Mouse (Mus musculus): ENCODE data around the gene Sult2b1. TPM values are rescaled to one million over a fixed set of nuclear protein-coding genes. Genes with fewer than 3 reads are reported as not detected.

The Sult2b1 gene
- polyA plus RNA-seq, 1 experiment from 2014 or later: 2.5 TPM

DNA sequence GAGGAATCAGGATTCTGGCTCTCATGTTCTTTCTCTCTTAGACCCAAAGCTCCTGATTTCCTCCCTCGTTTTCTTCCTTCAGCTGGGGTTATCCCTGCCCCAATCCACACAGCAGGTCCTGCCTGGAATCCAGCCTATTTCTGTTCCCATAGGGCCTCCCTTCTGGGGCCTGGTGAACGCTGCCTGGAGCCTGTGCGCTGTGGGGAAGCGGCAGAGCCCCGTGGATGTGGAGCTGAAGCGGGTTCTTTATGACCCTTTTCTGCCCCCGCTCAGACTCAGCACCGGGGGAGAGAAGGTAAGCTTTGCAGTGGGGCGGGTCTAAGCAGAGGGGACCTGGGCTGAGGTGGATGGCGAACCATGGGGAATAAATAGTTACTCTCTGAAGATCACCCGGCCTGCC, 83.4 kb downstream of the Sult2b1 start:
- no peaks in the 10 kb centered on the region for H3K9me3 ChIP-seq
- peak overlapping the region; percentile 89 for H3K4me2 ChIP-seq (replicated peaks)
- ATAC-seq (ENCODE audit: insufficient number of reproducible peaks, insufficient read depth, low FRiP score, low TSS enrichment): no peak
- H3K9ac ChIP-seq: 0 out of 2 replicates have a peak overlapping the region, but pooled peaks have one; percentile 27
- H3K36me3 ChIP-seq: no peaks in the 10 kb centered on the region
- 26% methylated on average over 11 of the region's 11 CpGs for WGBS
- H3K27me3 ChIP-seq: peaks cover 26% of the 10 kb centered on the region
- peak overlapping the region; percentile 43 for H3K4me3 ChIP-seq
- H3K4me1 ChIP-seq: peaks cover 34% of the 10 kb centered on the region
- peak overlapping the region; percentile 60; the same call in 1 of the 2 replicates for H3K27ac ChIP-seq

DNA sequence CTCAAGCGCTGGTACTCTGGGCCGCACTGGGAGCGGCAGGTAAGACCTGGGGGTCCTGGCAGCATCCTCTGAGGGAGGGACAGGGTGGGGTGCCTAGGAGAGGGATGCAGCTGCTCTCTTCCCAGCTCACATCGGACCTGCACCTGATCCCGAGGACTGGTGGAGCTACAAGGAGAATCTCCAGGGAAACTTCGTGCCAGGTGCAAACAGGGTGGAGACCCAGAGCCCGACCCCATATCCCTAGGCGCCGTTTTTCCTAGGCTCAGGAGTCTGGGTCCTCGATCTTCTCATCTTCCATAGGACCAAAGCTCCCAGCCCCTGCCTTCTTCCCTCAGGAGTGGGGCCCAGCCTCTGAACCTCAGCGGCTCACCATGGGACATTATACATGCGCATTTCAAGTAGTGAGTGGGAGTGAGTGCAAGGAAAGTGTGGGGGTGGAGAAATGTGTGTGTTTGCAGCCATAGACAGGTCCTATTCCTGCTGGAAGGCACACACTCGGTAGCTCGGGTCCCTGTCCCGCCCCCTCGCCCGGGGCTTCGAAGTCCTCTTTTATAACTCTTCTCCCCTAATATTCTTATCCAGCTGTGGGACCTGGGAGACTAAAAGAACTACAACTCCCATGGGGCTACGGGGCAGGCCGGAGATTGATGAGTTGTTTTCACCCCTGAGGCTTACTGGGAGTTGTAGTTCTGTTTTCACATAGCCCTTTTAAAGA, 84.0 kb downstream of the Sult2b1 start:
- peak overlapping the region; percentile 43 for H3K4me3 ChIP-seq
- H3K9me3 ChIP-seq: no peaks in the 10 kb centered on the region
- peak overlapping the region; percentile 53 for H3K9ac ChIP-seq
- H3K4me1 ChIP-seq: peaks cover 33% of the 10 kb centered on the region
- H3K27ac ChIP-seq: 0 out of 2 replicates have a peak overlapping the region, but pooled peaks have one; percentile 60
- no peak for ATAC-seq (ENCODE audit: insufficient number of reproducible peaks, insufficient read depth, low FRiP score, low TSS enrichment)
- peak overlapping the region; percentile 89 for H3K4me2 ChIP-seq (replicated peaks)
- H3K36me3 ChIP-seq: no peaks in the 10 kb centered on the region
- WGBS: under 1% methylated on average over 20 of the region's 20 CpGs
- H3K27me3 ChIP-seq: peaks cover 26% of the 10 kb centered on the region

DNA sequence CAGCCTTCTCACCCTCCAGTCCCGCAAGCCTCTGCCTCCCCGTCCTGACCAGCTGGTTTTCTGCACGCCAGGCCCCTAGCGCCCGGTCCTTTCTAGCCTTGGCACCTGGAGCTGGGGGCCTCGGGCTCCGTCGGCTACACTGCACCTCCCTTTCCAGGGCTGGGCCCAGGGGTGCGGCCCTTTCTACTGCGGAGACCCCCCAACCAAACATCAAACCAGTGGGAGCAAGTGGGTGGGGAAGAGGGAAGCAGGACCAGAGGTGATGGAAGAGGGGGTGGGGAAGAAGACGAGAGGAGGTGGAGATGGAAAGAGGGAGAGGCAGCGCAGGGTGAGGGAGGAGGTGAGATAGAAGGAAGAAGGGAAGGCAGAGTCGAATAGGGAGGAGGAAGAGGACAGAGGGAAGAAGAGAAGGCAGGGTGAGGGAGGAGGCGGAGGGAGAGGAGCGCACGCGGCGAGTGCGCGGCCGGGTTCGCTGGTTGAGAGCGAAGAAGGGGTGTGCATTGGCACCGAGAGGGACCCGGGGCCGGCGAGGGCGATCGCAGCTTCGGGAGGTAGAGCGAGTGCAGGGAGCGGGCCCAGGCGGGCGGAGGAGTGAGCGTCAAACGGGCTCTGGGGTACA, 84.8 kb downstream of the Sult2b1 start, which contains the start of gene Car11:
Gene Car11 (plus strand): TSS at position 321 of the 619 bp plus-strand sequence.
- Histone ChIP-seq H3K4me1 (peaks cover 41% of the 10 kb centered on the region), H3K4me2 (replicated peaks) (peak within 1 kb of the TSS; percentile 89)

DNA sequence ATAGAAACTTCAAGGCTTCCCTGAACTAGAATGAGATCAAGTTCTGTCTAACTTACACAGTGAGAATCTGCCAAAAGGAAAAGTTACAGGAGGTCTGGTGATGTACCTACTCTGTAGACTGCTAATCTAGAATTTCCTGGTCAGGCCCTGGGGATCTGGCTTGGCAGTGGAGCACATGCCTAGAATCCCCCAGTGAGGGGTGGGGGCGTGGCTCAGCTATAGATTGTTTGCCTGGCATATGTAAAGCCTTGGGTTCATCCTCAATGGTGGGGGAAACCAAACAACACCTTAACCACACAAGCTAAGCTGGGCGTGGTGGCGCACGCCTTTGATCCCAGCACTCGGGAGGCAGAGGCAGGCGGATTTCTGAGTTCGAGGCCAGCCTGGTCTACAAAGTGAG, 86.6 kb downstream of the Sult2b1 start:
- Histone ChIP-seq H3K9me3 (no peaks in the 10 kb centered on the region), H3K27ac (no peak overlapping the region), H3K4me1 (peaks cover 38% of the 10 kb centered on the region), H3K4me2 (replicated peaks) (no peak overlapping the region), H3K9ac (no peak overlapping the region), H3K27me3 (peaks cover 26% of the 10 kb centered on the region), H3K4me3 (no peak overlapping the region), H3K36me3 (no peaks in the 10 kb centered on the region)
- no peak for ATAC-seq (ENCODE audit: insufficient number of reproducible peaks, insufficient read depth, low FRiP score, low TSS enrichment)
- WGBS: 86% methylated on average over 7 of the region's 7 CpGs

More for the DNA sequence above, 84.8 kb downstream of the Sult2b1 start, which contains the start of gene Car11:
- H3K9ac ChIP-seq: peak within 1 kb of the TSS; percentile 53
- H3K9me3 ChIP-seq: no peaks in the 10 kb centered on the region
- 0 out of 2 replicates have a peak within 1 kb of the TSS, but pooled peaks have one; percentile 60 for H3K27ac ChIP-seq
- H3K36me3 ChIP-seq: no peaks in the 10 kb centered on the region
- H3K27me3 ChIP-seq: peaks cover 26% of the 10 kb centered on the region
- 2% methylated on average over 36 of the region's 36 CpGs for WGBS
- H3K4me3 ChIP-seq: peak within 1 kb of the TSS; percentile 43
- ATAC-seq (ENCODE audit: insufficient number of reproducible peaks, insufficient read depth, low FRiP score, low TSS enrichment): no peak

DNA sequence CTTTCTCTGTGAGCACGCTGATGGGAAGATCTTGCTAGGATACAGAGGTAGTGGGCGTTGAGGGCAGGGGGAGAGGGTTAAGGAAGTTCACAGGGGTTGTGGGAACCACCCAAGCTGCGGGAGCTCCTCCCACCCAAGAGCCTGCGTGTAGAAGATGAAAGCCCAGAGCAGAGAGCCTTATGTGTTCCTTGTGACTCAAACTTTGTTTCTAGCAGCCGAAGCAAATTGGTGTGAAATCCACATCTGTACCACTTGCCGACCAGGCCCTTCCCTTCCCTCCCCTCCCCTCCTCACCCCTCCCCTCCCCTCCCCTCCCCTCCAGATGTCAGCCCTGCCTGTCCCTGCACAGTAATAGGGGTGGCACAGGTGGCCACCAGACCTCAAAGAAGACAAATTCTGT, 89.4 kb downstream of the Sult2b1 start:
- peak overlapping the region; percentile 76 for H3K27ac ChIP-seq
- no peaks in the 10 kb centered on the region for H3K9me3 ChIP-seq
- H3K4me1 ChIP-seq: peaks cover 29% of the 10 kb centered on the region
- H3K36me3 ChIP-seq: no peaks in the 10 kb centered on the region
- no peak overlapping the region for H3K4me2 ChIP-seq (replicated peaks)
- 11% methylated on average over 6 of the region's 6 CpGs for WGBS
- no peak overlapping the region for H3K9ac ChIP-seq
- 0 out of 2 replicates have a peak, but pooled peaks have one; percentile 24 for ATAC-seq (ENCODE audit: insufficient number of reproducible peaks, insufficient read depth, low FRiP score, low TSS enrichment)
- no peak overlapping the region for H3K4me3 ChIP-seq
- H3K27me3 ChIP-seq: peaks cover 19% of the 10 kb centered on the region

DNA sequence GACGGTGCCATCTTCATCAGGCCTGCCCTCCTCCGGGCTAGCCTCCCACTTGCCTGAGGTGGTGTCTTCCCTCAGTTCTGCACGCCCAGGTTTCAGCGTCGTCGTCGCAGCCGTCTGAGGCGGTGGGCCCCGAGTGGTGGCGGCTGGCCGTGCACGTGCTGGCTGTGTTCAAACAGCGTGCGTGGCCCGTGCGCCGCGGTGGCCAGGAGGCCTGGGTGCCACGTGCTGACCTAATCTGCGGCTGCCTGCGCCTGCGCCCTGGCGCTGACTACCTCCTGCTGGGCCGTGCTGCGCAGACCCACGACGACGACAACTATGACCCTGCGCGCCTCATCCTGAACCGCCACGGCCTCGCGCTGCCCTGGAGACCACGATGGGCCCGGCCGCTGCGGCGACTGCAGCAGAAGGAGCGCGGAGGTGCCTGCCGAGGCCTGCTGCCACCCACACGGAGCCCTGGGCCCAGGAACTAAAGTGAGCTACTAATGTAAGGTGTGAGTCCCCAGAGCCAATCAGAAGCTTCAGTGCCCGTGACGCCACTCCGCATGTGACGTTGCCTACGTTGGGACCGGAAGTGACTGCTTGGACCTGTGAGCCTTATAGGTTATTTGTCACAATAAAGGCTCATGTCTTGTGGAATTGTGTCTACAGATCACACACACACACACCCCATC, 90.4 kb downstream of the Sult2b1 start, which contains the start of gene Sec1:
Gene Sec1 (minus strand): TSS at position 482 of the 671 bp plus-strand sequence.
- Histone ChIP-seq H3K4me2 (replicated peaks) (no peak within 1 kb of the TSS), H3K4me1 (peaks cover 20% of the 10 kb centered on the region), H3K27ac (peak within 1 kb of the TSS; percentile 76), H3K27me3 (peaks cover 9% of the 10 kb centered on the region), H3K9me3 (no peaks in the 10 kb centered on the region), H3K36me3 (no peaks in the 10 kb centered on the region), H3K4me3 (no peak within 1 kb of the TSS), H3K9ac (no peak within 1 kb of the TSS)
- no peak for ATAC-seq (ENCODE audit: insufficient number of reproducible peaks, insufficient read depth, low FRiP score, low TSS enrichment)
- 92% methylated on average over 50 of the region's 50 CpGs for WGBS

DNA sequence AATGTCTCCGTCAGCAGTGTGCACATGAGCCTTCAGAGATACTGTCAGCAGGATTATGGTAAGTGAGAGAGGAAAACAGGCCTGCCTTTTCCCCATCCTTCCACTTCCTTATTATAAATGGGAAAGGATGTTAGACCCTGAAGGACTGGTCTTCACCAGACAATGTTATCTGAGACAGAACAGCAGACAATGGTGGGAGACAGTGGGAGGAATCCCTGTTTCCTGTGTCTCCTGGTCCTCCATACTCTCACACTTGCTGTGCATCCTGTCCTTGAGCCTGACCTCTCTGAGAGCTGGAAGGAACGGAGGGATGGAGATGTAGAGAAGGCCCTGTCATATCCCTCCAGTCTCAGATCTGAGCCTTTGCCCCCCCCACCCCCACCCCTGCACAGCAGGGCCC, 92.1 kb downstream of the Sult2b1 start:
- H3K36me3 ChIP-seq: no peaks in the 10 kb centered on the region
- 93% methylated on average over 2 of the region's 2 CpGs for WGBS
- H3K9ac ChIP-seq: no peak overlapping the region
- H3K4me2 ChIP-seq (replicated peaks): no peak overlapping the region
- ATAC-seq (ENCODE audit: insufficient number of reproducible peaks, insufficient read depth, low FRiP score, low TSS enrichment): no peak
- H3K27me3 ChIP-seq: no peaks in the 10 kb centered on the region
- no peak overlapping the region for H3K27ac ChIP-seq
- H3K4me1 ChIP-seq: peaks cover 20% of the 10 kb centered on the region
- H3K4me3 ChIP-seq: no peak overlapping the region
- no peaks in the 10 kb centered on the region for H3K9me3 ChIP-seq

DNA sequence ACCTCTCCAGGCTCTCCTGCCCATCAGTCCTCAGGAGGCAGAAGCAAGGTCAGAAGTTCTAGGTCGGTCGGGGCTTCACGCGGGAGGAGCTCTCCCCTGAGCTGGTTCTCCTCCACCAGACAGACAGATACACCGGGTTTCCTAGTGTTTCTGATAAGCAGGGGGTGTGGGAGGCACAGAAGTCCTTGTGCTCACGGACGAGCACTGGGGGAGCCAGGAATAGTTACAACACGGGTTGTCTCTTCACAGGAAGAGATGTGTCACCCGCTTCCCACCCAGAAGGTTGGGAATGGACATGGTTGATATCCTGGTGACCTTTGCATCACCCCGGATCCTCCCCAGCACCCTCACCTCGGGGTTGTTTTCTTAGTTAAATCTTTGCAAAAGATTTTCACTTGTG, 94.7 kb downstream of the Sult2b1 start:
- H3K9me3 ChIP-seq: no peaks in the 10 kb centered on the region
- 72% methylated on average over 11 of the region's 11 CpGs for WGBS

DNA sequence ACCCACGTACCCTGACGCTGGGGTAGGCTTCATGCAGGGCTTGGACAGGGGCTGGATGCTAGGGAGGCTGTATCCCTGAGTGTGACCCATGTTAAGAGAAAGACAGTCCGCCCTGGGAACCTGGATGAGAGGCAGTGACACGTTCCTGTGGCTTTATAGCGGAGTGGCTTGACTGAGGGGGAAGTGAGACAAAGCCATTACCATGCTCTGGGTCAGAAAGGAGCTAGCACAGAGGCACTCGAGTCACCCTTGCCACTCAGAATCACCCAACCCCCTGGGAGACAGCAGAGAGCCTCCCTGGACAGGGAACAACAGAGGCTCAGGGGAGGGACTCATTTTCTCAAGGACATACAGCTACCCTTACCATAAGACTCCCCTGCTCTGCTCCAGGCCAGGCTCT, 95.4 kb downstream of the Sult2b1 start:
- no peak for ATAC-seq (ENCODE audit: insufficient number of reproducible peaks, insufficient read depth, low FRiP score, low TSS enrichment)
- Histone ChIP-seq H3K27ac (no peak overlapping the region), H3K4me2 (replicated peaks) (no peak overlapping the region), H3K27me3 (0 out of 2 replicates have a peak, but pooled peaks cover 6% of the 10 kb centered on the region), H3K9ac (no peak overlapping the region), H3K36me3 (no peaks in the 10 kb centered on the region), H3K9me3 (no peaks in the 10 kb centered on the region), H3K4me1 (peaks cover 28% of the 10 kb centered on the region), H3K4me3 (no peak overlapping the region)
- WGBS: 53% methylated on average over 6 of the region's 6 CpGs

More for the DNA sequence above, 94.7 kb downstream of the Sult2b1 start:
- Histone ChIP-seq H3K36me3 (no peaks in the 10 kb centered on the region), H3K4me3 (no peak overlapping the region), H3K4me2 (replicated peaks) (no peak overlapping the region), H3K4me1 (peaks cover 29% of the 10 kb centered on the region), H3K27ac (no peak overlapping the region), H3K27me3 (0 out of 2 replicates have a peak, but pooled peaks cover 3% of the 10 kb centered on the region), H3K9ac (no peak overlapping the region)
- no peak for ATAC-seq (ENCODE audit: insufficient number of reproducible peaks, insufficient read depth, low FRiP score, low TSS enrichment)

DNA sequence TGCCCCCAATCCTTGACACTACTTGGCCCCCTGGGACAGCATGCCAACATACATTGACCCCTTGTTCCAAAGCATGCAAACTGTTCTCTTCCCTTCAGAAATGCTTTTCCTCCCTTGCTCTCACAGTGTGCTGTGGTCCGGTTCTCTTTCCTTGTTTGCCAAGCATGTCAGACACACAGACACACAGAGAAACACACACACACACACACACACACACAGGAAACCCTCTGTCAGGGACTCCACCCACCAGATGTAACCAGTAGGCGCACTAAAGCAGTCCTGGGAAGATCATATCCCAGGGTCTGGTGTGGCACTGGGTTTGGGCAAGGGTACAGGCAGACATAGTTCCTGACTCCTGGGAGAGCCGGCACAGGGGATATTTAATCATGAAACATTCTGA, 97.6 kb downstream of the Sult2b1 start:
- Histone ChIP-seq H3K4me1 (peaks cover 26% of the 10 kb centered on the region), H3K9ac (no peak overlapping the region), H3K9me3 (no peaks in the 10 kb centered on the region), H3K27ac (no peak overlapping the region), H3K27me3 (0 out of 2 replicates have a peak, but pooled peaks cover 6% of the 10 kb centered on the region), H3K4me3 (no peak overlapping the region), H3K4me2 (replicated peaks) (no peak overlapping the region), H3K36me3 (no peaks in the 10 kb centered on the region)
- WGBS: 66% methylated on average over 3 of the region's 3 CpGs
- ATAC-seq (ENCODE audit: insufficient number of reproducible peaks, insufficient read depth, low FRiP score, low TSS enrichment): no peak

DNA sequence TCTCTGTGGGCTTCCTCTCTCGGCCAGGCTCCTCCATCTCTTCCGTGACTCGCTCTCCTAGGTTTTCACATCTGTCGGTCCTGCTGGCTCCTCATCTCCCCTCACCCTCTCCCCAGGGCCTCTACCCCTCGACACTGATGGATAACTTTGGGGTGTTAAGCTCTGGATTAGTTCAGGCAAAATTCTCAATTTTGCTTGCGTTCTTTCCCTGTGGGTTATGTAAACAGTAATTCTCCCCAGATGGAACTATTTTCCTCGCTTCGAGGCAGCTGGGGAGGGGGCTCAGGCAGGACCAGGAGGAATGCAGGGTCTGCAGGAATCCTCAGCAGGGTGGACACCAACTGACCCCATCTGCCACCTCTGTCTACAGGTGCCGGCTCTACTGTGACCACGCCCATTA, 98.7 kb downstream of the Sult2b1 start:
- H3K4me3 ChIP-seq: no peak overlapping the region
- 24% methylated on average over 10 of the region's 10 CpGs for WGBS
- peak overlapping the region; percentile 80 for H3K27ac ChIP-seq
- H3K4me2 ChIP-seq (replicated peaks): peak overlapping the region; percentile 23
- H3K36me3 ChIP-seq: no peaks in the 10 kb centered on the region
- 0 out of 2 replicates have a peak, but pooled peaks cover 6% of the 10 kb centered on the region for H3K27me3 ChIP-seq
- H3K9me3 ChIP-seq: no peaks in the 10 kb centered on the region
- ATAC-seq (ENCODE audit: insufficient number of reproducible peaks, insufficient read depth, low FRiP score, low TSS enrichment): no peak
- H3K9ac ChIP-seq: peak overlapping the region; percentile 19; the same call in 1 of the 2 replicates
- H3K4me1 ChIP-seq: peaks cover 26% of the 10 kb centered on the region
